Mouse (Mus musculus): ENCODE data around the gene Mtor.

DNA sequence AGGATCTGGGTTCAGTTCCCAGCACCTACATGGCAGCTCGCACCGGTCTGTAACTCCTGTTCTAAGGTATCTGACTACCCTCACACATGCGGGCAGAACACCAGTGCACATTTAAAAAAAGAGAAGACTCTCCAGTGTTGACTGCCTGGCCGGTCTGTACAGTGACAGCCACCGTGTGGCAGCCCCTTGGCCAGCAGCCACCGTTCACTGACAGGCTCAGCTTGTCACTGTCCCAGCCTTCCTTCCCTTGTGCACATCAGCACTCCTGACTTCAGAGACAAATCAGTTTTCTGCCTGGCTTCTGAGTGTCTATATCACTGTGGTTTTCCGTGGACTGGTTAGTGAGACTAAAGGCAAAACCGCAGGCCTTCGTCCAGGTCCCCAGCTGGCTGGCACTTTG, 140.4 kb downstream of the Mtor start:
- no peak for TF ChIP-seq CTCF (IDR thresholded peaks at IDR 0.05; ENCODE audit: borderline replicate concordance, insufficient read depth, low read depth, low read length)
- no peak for TF ChIP-seq POLR2A (IDR thresholded peaks at IDR 0.05; ENCODE audit: borderline replicate concordance, insufficient read depth, low read length)
